In genomic region chr5:115958344-115958743, GRCm38 (mm10) we compare ENCODE assay signal across 25 mouse cellular contexts.
DNase-seq lines count a peak whose midpoint lies in the region; ATAC-seq and TF ChIP-seq lines count a peak whose summit lies in the region.
"Had no signal": no experiment of that assay in that cellular context is flagged by ENCODE, and none has a peak within 500 bp of the region (broad histone marks: within the 10 kb centered on the region; RNA-seq: fewer than 3 reads in every experiment).

No protein-coding gene starts in this region.

- no peak for TF ChIP-seq CTCF in liver, embryonic 14.5 days (IDR thresholded peaks at IDR 0.05; ENCODE audit: low read depth)
- TF ChIP-seq CTCF in heart, adult 2 months (IDR thresholded peaks at IDR 0.05) = no peak

- DNase-seq in liver, embryonic 14.5 days (ENCODE audit: low read depth in 3 of 3, low spot score in 3 of 3) = peak; percentile 44 to 58 (median 55)
- peak; percentile 19 to 37 for DNase-seq in spleen, postnatal 14 days (ENCODE audit: low spot score in 2 of 2)
- no peak for DNase-seq in urinary bladder, adult 18-20 months (ENCODE audit: low spot score in 2 of 2)
- no peak for DNase-seq in right cerebral cortex, postnatal 4 days
- no peak for DNase-seq in heart, adult 2 months
- DNase-seq: adrenal gland, postnatal 10 days; cerebellum, adult 11-12 months; cerebellum, postnatal 14 days; gastrocnemius, postnatal 10 days; kidney, adult 8-10 months; kidney, postnatal 4 days; layer of hippocampus, adult 9-11 months; lung, embryonic 14.5 days; lung, postnatal 36 days; right cerebral cortex, postnatal 25 days; thymus, adult 18-20 months; thymus, postnatal 4 days had no signal

- H3K27me3 ChIP-seq in intestine, embryonic 15.5 days (replicated peaks) = no peaks in the 10 kb centered on the region
- H3K27me3 ChIP-seq in intestine, embryonic 16.5 days (replicated peaks; ENCODE audit: control insufficient read depth, insufficient read depth, low read length) = no peaks in the 10 kb centered on the region
- no peaks in the 10 kb centered on the region for H3K27me3 ChIP-seq in liver, embryonic 14.5 days (ENCODE audit: control insufficient read depth, insufficient read depth, low read length)
- no peaks in the 10 kb centered on the region for H3K27me3 ChIP-seq in heart, adult 2 months (ENCODE audit: control insufficient read depth, insufficient read depth, low read length)
- H3K27me3 ChIP-seq: embryonic facial prominence, embryonic 15.5 days; forebrain, embryonic 12.5 days; limb, embryonic 12.5 days; Patski had no signal

- ATAC-seq in intestine, embryonic 15.5 days = peak; percentile 39; the same call in 1 of the 2 replicates
- no peak for ATAC-seq in intestine, embryonic 16.5 days
- ATAC-seq in erythroblast, adult 5-6 weeks (replicated peaks; ENCODE audit: low FRiP score, poor library complexity, severe bottlenecking) = peak; percentile 93
- peak; percentile 90 for ATAC-seq in liver, embryonic 14.5 days (ENCODE audit: insufficient read depth)
- ATAC-seq: Patski had no signal

- H3K79me2 ChIP-seq in heart, adult 2 months (replicated peaks; ENCODE audit: control insufficient read depth, insufficient read depth, low read length) = no peaks in the 10 kb centered on the region

- 80% methylated on average over 1 of the region's 1 CpGs for WGBS in intestine, embryonic 15.5 days
- WGBS in intestine, embryonic 16.5 days = 96% methylated on average over 1 of the region's 1 CpGs
- 22% methylated on average over 1 of the region's 1 CpGs for WGBS in liver, embryonic 14.5 days (ENCODE audit: insufficient replicate concordance)
- 96% methylated on average over 1 of the region's 1 CpGs for WGBS in heart, adult 2 months

- no peak overlapping the region for H3K4me3 ChIP-seq in intestine, embryonic 15.5 days (replicated peaks)
- no peak overlapping the region for H3K4me3 ChIP-seq in intestine, embryonic 16.5 days (ENCODE audit: low read length)
- H3K4me3 ChIP-seq in liver, embryonic 14.5 days (ENCODE audit: insufficient read depth in 1 of 2, low read depth in 2 of 2, low read length in 2 of 2) = peak overlapping the region in 1 of 2 experiments; percentile 5; a peak in 1 of 4 replicates
- H3K4me3 ChIP-seq in heart, adult 2 months = no peak overlapping the region
- H3K4me3 ChIP-seq: embryonic facial prominence, embryonic 15.5 days; forebrain, embryonic 12.5 days; limb, embryonic 12.5 days; midbrain, embryonic 10.5 days had no signal

- H3K4me1 ChIP-seq in intestine, embryonic 15.5 days (replicated peaks) = no peaks in the 10 kb centered on the region
- no peaks in the 10 kb centered on the region for H3K4me1 ChIP-seq in intestine, embryonic 16.5 days (ENCODE audit: control insufficient read depth, insufficient read depth, low read length)
- peaks cover 14 to 16% of the 10 kb centered on the region in 2 experiments for H3K4me1 ChIP-seq in liver, embryonic 14.5 days (replicated peaks; ENCODE audit: control insufficient read depth in 2 of 2, insufficient read depth in 2 of 2, low read length in 1 of 2)
- H3K4me1 ChIP-seq in heart, adult 2 months (ENCODE audit: control insufficient read depth, insufficient read depth, low read length) = no peaks in the 10 kb centered on the region
- H3K4me1 ChIP-seq: embryonic facial prominence, embryonic 15.5 days; forebrain, embryonic 12.5 days; limb, embryonic 12.5 days; midbrain, embryonic 10.5 days had no signal

- intact Hi-C loops in heart, adult 2 months (cut with DNase I) = no loop called here

- peaks cover 18% of the 10 kb centered on the region for H3K36me3 ChIP-seq in intestine, embryonic 15.5 days
- H3K36me3 ChIP-seq in intestine, embryonic 16.5 days (ENCODE audit: control insufficient read depth, insufficient read depth, low read length) = peaks cover 16% of the 10 kb centered on the region
- peaks cover 90% of the 10 kb centered on the region for H3K36me3 ChIP-seq in liver, embryonic 14.5 days (replicated peaks; ENCODE audit: control insufficient read depth, insufficient read depth, low read depth)
- H3K36me3 ChIP-seq in heart, adult 2 months (ENCODE audit: control insufficient read depth, insufficient read depth, low read length) = no peaks in the 10 kb centered on the region

- TF ChIP-seq EP300 in liver, embryonic 14.5 days (IDR thresholded peaks at IDR 0.05; ENCODE audit: low read depth) = peak; percentile 55; the same call in 1 of the 2 replicates
- TF ChIP-seq EP300 in heart, adult 2 months (IDR thresholded peaks at IDR 0.05; ENCODE audit: insufficient read depth, low read depth, low read length) = no peak

- no peaks in the 10 kb centered on the region for H3K9me3 ChIP-seq in intestine, embryonic 15.5 days
- no peaks in the 10 kb centered on the region for H3K9me3 ChIP-seq in intestine, embryonic 16.5 days (ENCODE audit: control insufficient read depth, low read length)
- peaks cover 10% of the 10 kb centered on the region for H3K9me3 ChIP-seq in liver, embryonic 14.5 days (ENCODE audit: control insufficient read depth, low read length)
- H3K9me3 ChIP-seq: embryonic facial prominence, embryonic 15.5 days had no signal

- no peak overlapping the region for H3K27ac ChIP-seq in intestine, embryonic 15.5 days
- H3K27ac ChIP-seq in intestine, embryonic 16.5 days (ENCODE audit: low read length) = no peak overlapping the region
- H3K27ac ChIP-seq in liver, embryonic 14.5 days = peak overlapping the region; percentile 35
- H3K27ac ChIP-seq in heart, adult 2 months = no peak overlapping the region
- H3K27ac ChIP-seq: embryonic facial prominence, embryonic 15.5 days; forebrain, embryonic 12.5 days; limb, embryonic 12.5 days; midbrain, embryonic 10.5 days had no signal

- H3K9ac ChIP-seq in intestine, embryonic 15.5 days = no peak overlapping the region
- no peak overlapping the region for H3K9ac ChIP-seq in intestine, embryonic 16.5 days (ENCODE audit: low read depth, low read length)
- H3K9ac ChIP-seq in liver, embryonic 14.5 days (replicated peaks) = 0 out of 2 replicates have a peak overlapping the region, but pooled peaks have one; percentile 11
- H3K9ac ChIP-seq in heart, adult 2 months (ENCODE audit: low read depth, low read length) = no peak overlapping the region
- H3K9ac ChIP-seq: embryonic facial prominence, embryonic 15.5 days; forebrain, embryonic 12.5 days; limb, embryonic 12.5 days; lung, embryonic 14.5 days had no signal

- TF ChIP-seq POLR2A in heart, adult 2 months (IDR thresholded peaks at IDR 0.05; ENCODE audit: insufficient read depth, low read depth, low read length) = no peak

- no peak overlapping the region for H3K4me2 ChIP-seq in intestine, embryonic 15.5 days (replicated peaks)
- H3K4me2 ChIP-seq in intestine, embryonic 16.5 days (ENCODE audit: low read depth, low read length) = no peak overlapping the region
- H3K4me2 ChIP-seq in liver, embryonic 14.5 days (ENCODE audit: low read depth) = peak overlapping the region; percentile 47
- H3K4me2 ChIP-seq: embryonic facial prominence, embryonic 15.5 days; forebrain, embryonic 12.5 days; limb, embryonic 12.5 days; lung, embryonic 14.5 days had no signal

Comparison
In these comparisons a context has a peak if more than half of its experiments do, and no peak if none do; other contexts are left out.
1. DNase-seq: peak in liver, embryonic 14.5 days (3 of 3) and spleen, postnatal 14 days (2 of 2); none in urinary bladder, adult 18-20 months (0 of 2), right cerebral cortex, postnatal 4 days (single experiment) and heart, adult 2 months (0 of 2).